Mouse (Mus musculus) intestine, embryonic 16.5 days (tissue): ENCODE results near the gene Ncf2. TPM values are rescaled to one million over a fixed set of nuclear protein-coding genes. Genes with fewer than 3 reads are reported as not detected.

ENCODE experiments used
- ATAC-seq: fragments of 200-750 bp; cut with Nextera tagmentation; 2 replicates; pipeline ENCODE4 v1.8.0; 2017; ENCODE audit warnings: moderate TSS enrichment, moderate library complexity
- H3K27ac ChIP-seq: fragments of 300-500 bp; sonication (generic); 2 replicates; pipeline ENCODE4 v1.5.1; 2014; ENCODE audit warnings: mild to moderate bottlenecking, low read length
- H3K27me3 ChIP-seq: fragments of 300-500 bp; sonication (generic); replicated peaks from 2 replicates; pipeline ENCODE4 v1.6.1; 2014; ENCODE audit warnings: low read length, control low read depth, mixed read lengths; ENCODE audit not compliant: control insufficient read depth, insufficient read depth
- H3K36me3 ChIP-seq: fragments of 300-500 bp; sonication (generic); 2 replicates; pipeline ENCODE4 v1.6.1; 2014; ENCODE audit warnings: low read length, control low read depth; ENCODE audit not compliant: control insufficient read depth, insufficient read depth
- H3K4me1 ChIP-seq: fragments of 300-500 bp; sonication (generic); 2 replicates; pipeline ENCODE4 v1.6.1; 2014; ENCODE audit warnings: low read length, control low read depth, mixed read lengths; ENCODE audit not compliant: control insufficient read depth, insufficient read depth
- H3K4me2 ChIP-seq: fragments of 300-500 bp; sonication (generic); 2 replicates; pipeline ENCODE4 v1.6.1; 2014; ENCODE audit warnings: low read depth, low read length, control low read depth
- H3K4me3 ChIP-seq: fragments of 300-500 bp; sonication (generic); 2 replicates; pipeline ENCODE4 v1.5.1; 2014; ENCODE audit warnings: mild to moderate bottlenecking, low read length
- H3K9ac ChIP-seq: fragments of 300-500 bp; sonication (generic); 2 replicates; pipeline ENCODE4 v1.6.1; 2014; ENCODE audit warnings: low read depth, low read length
- H3K9me3 ChIP-seq: fragments of 300-500 bp; sonication (generic); 2 replicates; pipeline ENCODE4 v1.6.1; 2016; ENCODE audit warnings: low read length, control low read depth; ENCODE audit not compliant: control insufficient read depth
- WGBS: fragments of 180-500 bp; shearing (Covaris S2); extraction: QIAGEN DNeasy Blood & Tissue Kit; methylation state at CpG from one replicate; pipeline ENCODE4 v1.1.7; 2014; 5-methylcytosine and 5-hydroxymethylcytosine counted together
- polyA plus RNA-seq: library from polyadenylated mRNA; unstranded; fragments of >200 nt; fragmentation: Nextera tagmentation; extraction: Ambion mirVana; gene quantifications from 2 replicates; pipeline ENCODE4 v1.2.1, GENCODE M21; 2015

Ncf2 gene
- polyA plus RNA-seq, 1 experiment from 2014 or later: 10.6 TPM

GRCm38 (mm10) chr1:152840343-152840742, 40.3 kb downstream of the Ncf2 start:
- no peak for ATAC-seq
- Histone ChIP-seq H3K4me2 (no peak overlapping the region), H3K27ac (no peak overlapping the region), H3K9me3 (no peaks in the 10 kb centered on the region), H3K9ac (no peak overlapping the region), H3K4me1 (no peaks in the 10 kb centered on the region), H3K36me3 (peaks cover 19% of the 10 kb centered on the region), H3K27me3 (no peaks in the 10 kb centered on the region), H3K4me3 (no peak overlapping the region)
- WGBS: 95% methylated on average over 3 of the region's 3 CpGs

- Histone ChIP-seq H3K27ac (no peak overlapping the region), H3K36me3 (peaks cover 19% of the 10 kb centered on the region), H3K4me3 (no peak overlapping the region), H3K9me3 (no peaks in the 10 kb centered on the region), H3K4me1 (no peaks in the 10 kb centered on the region), H3K27me3 (no peaks in the 10 kb centered on the region), H3K9ac (no peak overlapping the region), H3K4me2 (no peak overlapping the region)
- ATAC-seq: no peak
- WGBS: 98% methylated on average over 2 of the region's 2 CpGs
Observed at GRCm38 (mm10) chr1:152841057-152841456, 41.1 kb downstream of the Ncf2 start.

GRCm38 (mm10) chr1:152844634-152845033, 44.6 kb downstream of the Ncf2 start:
- Histone ChIP-seq H3K9me3 (no peaks in the 10 kb centered on the region), H3K4me3 (no peak overlapping the region), H3K9ac (no peak overlapping the region), H3K36me3 (peaks cover 16% of the 10 kb centered on the region), H3K4me2 (no peak overlapping the region), H3K4me1 (no peaks in the 10 kb centered on the region), H3K27ac (no peak overlapping the region), H3K27me3 (no peaks in the 10 kb centered on the region)
- no peak for ATAC-seq
- WGBS: 81% methylated on average over 1 of the region's 1 CpGs

GRCm38 (mm10) chr1:152845211-152845730, 45.3 kb downstream of the Ncf2 start:
- ATAC-seq: no peak
- Histone ChIP-seq H3K9me3 (no peaks in the 10 kb centered on the region), H3K4me1 (no peaks in the 10 kb centered on the region)

GRCm38 (mm10) chr1:152846856-152847255, 46.9 kb downstream of the Ncf2 start:
- Histone ChIP-seq H3K4me1 (no peaks in the 10 kb centered on the region), H3K36me3 (peaks cover 10% of the 10 kb centered on the region), H3K9ac (no peak overlapping the region), H3K9me3 (no peaks in the 10 kb centered on the region), H3K27ac (no peak overlapping the region), H3K4me3 (no peak overlapping the region), H3K4me2 (no peak overlapping the region), H3K27me3 (no peaks in the 10 kb centered on the region)
- WGBS: 92% methylated on average over 2 of the region's 2 CpGs
- ATAC-seq: no peak

More at GRCm38 (mm10) chr1:152845211-152845730, 45.3 kb downstream of the Ncf2 start:
- Histone ChIP-seq H3K27me3 (no peaks in the 10 kb centered on the region), H3K4me3 (no peak overlapping the region), H3K27ac (no peak overlapping the region), H3K36me3 (peaks cover 12% of the 10 kb centered on the region), H3K9ac (no peak overlapping the region), H3K4me2 (no peak overlapping the region)
- 73% methylated on average over 3 of the region's 3 CpGs for WGBS

DNA sequence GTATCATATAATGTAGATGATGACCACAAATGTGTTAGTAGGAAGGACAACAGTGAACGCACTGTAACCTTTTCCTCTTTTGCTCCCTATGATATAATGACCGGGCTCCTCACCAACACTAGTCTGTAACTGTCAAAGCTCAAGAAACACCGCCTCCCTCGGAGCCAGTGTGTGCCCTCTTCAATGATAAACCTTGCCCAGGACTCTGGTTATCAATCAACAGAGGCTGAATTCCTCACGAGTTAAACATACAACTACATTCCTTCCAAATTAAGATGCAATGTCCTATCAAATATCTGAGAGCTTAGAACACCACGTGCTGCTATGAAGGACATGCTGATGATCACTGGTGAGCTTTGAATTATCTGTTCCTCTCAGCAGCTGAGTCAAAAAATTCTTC, 69.9 kb downstream of the Ncf2 start:
- Histone ChIP-seq H3K4me1 (no peaks in the 10 kb centered on the region), H3K27ac (no peak overlapping the region), H3K9me3 (no peaks in the 10 kb centered on the region), H3K4me2 (no peak overlapping the region), H3K36me3 (no peaks in the 10 kb centered on the region), H3K9ac (no peak overlapping the region), H3K4me3 (no peak overlapping the region), H3K27me3 (no peaks in the 10 kb centered on the region)
- 81% methylated on average over 6 of the region's 6 CpGs for WGBS
- ATAC-seq: no peak

- Histone ChIP-seq H3K4me2 (no peak overlapping the region), H3K4me3 (no peak overlapping the region), H3K4me1 (no peaks in the 10 kb centered on the region), H3K9ac (no peak overlapping the region), H3K9me3 (no peaks in the 10 kb centered on the region), H3K36me3 (no peaks in the 10 kb centered on the region), H3K27ac (no peak overlapping the region), H3K27me3 (no peaks in the 10 kb centered on the region)
- ATAC-seq: no peak
- WGBS: 79% methylated on average over 3 of the region's 3 CpGs
Observed at GRCm38 (mm10) chr1:152871031-152871430, 71.0 kb downstream of the Ncf2 start.

Other genes with a start within 250 kb of the Ncf2 start
- gene Apobec4, start 49.6 kb upstream of the Ncf2 start, polyA plus RNA-seq: not detected in 2 replicates
- gene Rgl1, start 33.8 kb upstream of the Ncf2 start, polyA plus RNA-seq: 45.4 and 45.8 TPM in 2 replicates
- gene Arpc5, start 33.7 kb upstream of the Ncf2 start, polyA plus RNA-seq: 372 and 389 TPM in 2 replicates
- gene Smg7, start 102.5 kb downstream of the Ncf2 start, polyA plus RNA-seq: 17.1 and 17.8 TPM in 2 replicates
- 1.3 and 1.9 TPM in 2 replicates for gene Nmnat2, start 154.8 kb downstream of the Ncf2 start, polyA plus RNA-seq